Mouse (Mus musculus) ES-E14 (cell line): ENCODE data around the gene Rfk. TPM values are rescaled to one million over a fixed set of nuclear protein-coding genes. Genes with fewer than 3 reads are reported as not detected.

Experiments used
- DNase-seq: peaks from one replicate; pipeline ENCODE4 v3.0.0-alpha.2; 2013; ENCODE audit warnings: low read depth, low spot score
- H3K27ac ChIP-seq: 2 replicates; pipeline ENCODE4 v1.5.1; 2012; ENCODE audit warnings: low read depth, mild to moderate bottlenecking, low read length, moderate library complexity, mixed read lengths; ENCODE audit not compliant: poor library complexity, insufficient read depth, severe bottlenecking
- H3K36me3 ChIP-seq: 2 replicates; pipeline ENCODE4 v1.6.1; 2012; ENCODE audit warnings: mild to moderate bottlenecking, low read length, moderate library complexity, mixed read lengths; ENCODE audit not compliant: control insufficient read depth, poor library complexity, insufficient read depth, severe bottlenecking
- H3K4me1 ChIP-seq, 2 experiments: fragments of 150-350 bp in 1 of 2; sonication (generic) in 1 of 2; 2 replicates each; pipeline ENCODE4 v1.6.1; 2012; ENCODE audit warnings: low read length in 2 of 2, mild to moderate bottlenecking in 1 of 2, mixed read lengths in 1 of 2; ENCODE audit not compliant: control insufficient read depth in 2 of 2, insufficient read depth in 2 of 2, poor library complexity in 1 of 2
- H3K4me3 ChIP-seq, 2 experiments: fragments of 150-350 bp in 1 of 2; sonication (generic) in 1 of 2; 2 replicates each; pipeline ENCODE4 v1.5.1; 2012; ENCODE audit warnings: low read length in 2 of 2, low read depth in 1 of 2, mild to moderate bottlenecking in 1 of 2, mixed read lengths in 1 of 2; ENCODE audit not compliant: insufficient read depth in 1 of 2, poor library complexity in 1 of 2, severe bottlenecking in 1 of 2
- H3K9ac ChIP-seq: 2 replicates; pipeline ENCODE4 v1.6.1; 2012; ENCODE audit warnings: low read depth, mild to moderate bottlenecking, low read length, mixed read lengths; ENCODE audit not compliant: poor library complexity, insufficient read depth, severe bottlenecking
- H3K9me3 ChIP-seq: fragments of 150-350 bp; sonication (generic); 2 replicates; pipeline ENCODE4 v1.6.1; 2012; ENCODE audit warnings: low read depth, mild to moderate bottlenecking, low read length; ENCODE audit not compliant: control insufficient read depth, insufficient read depth
- CHD2 ChIP-seq: IDR thresholded peaks from 2 replicates; pipeline ENCODE4 v1.6.1; 2014; ENCODE audit warnings: mild to moderate bottlenecking, low read depth, low read length, inconsistent platforms
- HCFC1 ChIP-seq: IDR thresholded peaks from 2 replicates; pipeline ENCODE4 v1.6.1; 2012; ENCODE audit warnings: low read length, inconsistent platforms, borderline replicate concordance; ENCODE audit not compliant: insufficient read depth
- MAFK ChIP-seq: IDR thresholded peaks from 2 replicates; pipeline ENCODE4 v1.6.1; 2014; ENCODE audit warnings: mild to moderate bottlenecking, low read depth, low read length, inconsistent platforms; ENCODE audit not compliant: insufficient read depth
- ZC3H11A ChIP-seq: IDR thresholded peaks from 2 replicates; pipeline ENCODE4 v1.6.1; 2012; ENCODE audit warnings: low read depth, mild to moderate bottlenecking, inconsistent platforms, low read length, borderline replicate concordance
- ZNF384 ChIP-seq: IDR thresholded peaks from 2 replicates; pipeline ENCODE4 v1.6.1; 2012; ENCODE audit warnings: low read depth, low read length, inconsistent platforms
- in situ Hi-C, 2 experiments: fragments of 600-800 bp; cut with MboI; formaldehyde crosslinking; loops; one replicate each; pipeline ENCODE4 v1.15.1; 2025; ENCODE audit warnings: low sequenced_read_pairs in 2 of 2, inconsistent platforms in 1 of 2; ENCODE audit not compliant: unreplicated experiment in 2 of 2
- total RNA-seq: library from RNA; depleted of rRNA; stranded (reverse); fragments of 300-350 nt; gene quantifications from 2 replicates; pipeline ENCODE4 v1.2.3, GENCODE M21; 2012; rRNA removed

Rfk gene
- total RNA-seq, 1 experiment = 18.0 TPM

DNA sequence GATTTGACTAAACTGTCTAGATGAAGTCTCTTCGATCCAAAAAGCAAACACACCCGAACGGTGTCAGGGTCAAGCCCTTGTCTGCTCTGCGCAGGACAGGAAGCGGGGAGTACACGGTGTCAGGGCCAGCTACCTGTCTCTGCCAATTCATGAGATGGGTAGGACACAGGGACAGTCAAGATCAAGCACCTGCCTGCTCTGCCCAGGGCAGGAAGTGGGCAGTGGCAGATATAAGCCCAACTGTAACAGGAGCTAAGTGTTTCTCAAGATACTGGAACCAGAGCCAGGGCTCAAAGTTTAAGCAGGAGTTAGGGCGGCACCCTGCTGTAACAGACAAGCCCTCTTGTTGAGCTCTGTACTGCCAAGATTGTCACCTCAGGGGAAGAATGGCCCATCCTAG is 49.7 kb downstream of the Rfk start:
- H3K9me3 ChIP-seq = no peaks in the 10 kb centered on the region; the same call in 1 of the 2 replicates
- no peaks in the 10 kb centered on the region for H3K36me3 ChIP-seq
- no peak overlapping the region for H3K9ac ChIP-seq
- no peak for TF ChIP-seq MAFK
- no peak for TF ChIP-seq HCFC1
- TF ChIP-seq CHD2 = no peak
- no peak for TF ChIP-seq ZNF384
- TF ChIP-seq ZC3H11A = no peak
- in situ Hi-C loops = no loop called here
- H3K4me3 ChIP-seq = no peak overlapping the region
- DNase-seq = no peak
- no peak overlapping the region for H3K27ac ChIP-seq
- H3K4me1 ChIP-seq = peaks cover 0 to 2% of the 10 kb centered on the region in 2 experiments; a peak in 1 of 4 replicates

Other genes starting within 250 kb of the Rfk start
- 18.7 and 24.1 TPM in 2 replicates for gene Gcnt1, start 21.2 kb upstream of the Rfk start, total RNA-seq